Mouse (Mus musculus): Measurements from ENCODE around the gene Pfkfb3.

Gene Pfkfb3

DNA sequence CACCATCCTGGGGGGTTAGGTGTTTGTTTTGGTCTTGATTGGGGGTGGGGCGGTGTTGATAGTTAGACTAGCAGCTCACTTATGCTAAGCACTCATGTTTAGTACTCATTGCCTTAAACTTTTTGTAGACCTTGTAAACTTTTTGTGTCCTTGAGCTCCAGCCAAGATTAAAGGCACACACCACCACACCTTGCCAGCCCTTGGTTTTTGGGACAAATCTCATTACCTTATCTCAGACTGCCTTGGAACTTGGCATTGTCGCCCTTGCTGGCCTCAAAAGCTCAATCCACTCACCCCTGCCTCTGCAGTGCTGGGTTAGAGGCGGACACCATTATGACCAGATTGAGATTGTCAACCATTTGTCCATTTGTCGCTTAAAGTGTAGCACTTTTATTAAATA is 125.3 kb downstream of the Pfkfb3 start:
- DNase-seq (ENCODE audit: low read depth, low spot score): no peak

DNA sequence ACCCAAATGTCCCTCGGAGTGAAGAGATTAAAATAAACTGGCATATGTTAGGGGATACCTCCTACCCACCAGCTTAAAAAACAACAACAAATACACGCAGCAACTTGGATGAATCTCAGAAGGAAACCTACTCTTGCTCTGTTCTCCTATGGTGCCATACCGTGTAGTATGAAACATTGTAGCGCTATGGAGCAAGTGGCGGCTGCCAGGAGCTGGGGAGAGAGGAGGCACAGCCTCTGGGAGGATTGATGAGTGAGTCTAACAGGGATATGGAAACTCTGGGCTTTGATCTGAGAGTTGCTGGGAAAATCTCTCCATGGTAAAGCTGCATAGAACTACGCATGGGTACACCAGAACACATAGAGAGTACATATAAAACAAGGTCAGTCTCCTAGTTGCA is 126.3 kb downstream of the Pfkfb3 start:
- DNase-seq (ENCODE audit: low read depth, low spot score): no peak

DNA sequence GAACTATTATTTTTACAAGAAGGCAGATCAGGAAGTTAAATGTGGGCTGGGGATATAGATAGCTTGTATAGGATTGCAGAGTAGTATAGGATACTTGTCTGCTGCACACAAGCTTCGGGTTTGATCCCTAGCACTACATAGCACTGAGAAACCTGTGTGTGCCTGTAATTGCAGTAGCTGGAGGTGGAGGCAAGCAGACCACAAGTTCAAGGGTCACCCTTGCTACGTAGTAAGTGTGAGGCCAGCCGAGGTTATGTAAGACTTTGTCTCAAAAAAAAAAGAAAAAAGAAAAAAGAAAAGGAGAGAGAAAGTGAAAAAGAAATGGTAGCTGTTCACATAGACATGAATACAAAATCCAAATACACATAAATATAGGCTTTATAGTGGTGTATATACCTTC is 127.5 kb downstream of the Pfkfb3 start:
- no peak for DNase-seq (ENCODE audit: low read depth, low spot score)

DNA sequence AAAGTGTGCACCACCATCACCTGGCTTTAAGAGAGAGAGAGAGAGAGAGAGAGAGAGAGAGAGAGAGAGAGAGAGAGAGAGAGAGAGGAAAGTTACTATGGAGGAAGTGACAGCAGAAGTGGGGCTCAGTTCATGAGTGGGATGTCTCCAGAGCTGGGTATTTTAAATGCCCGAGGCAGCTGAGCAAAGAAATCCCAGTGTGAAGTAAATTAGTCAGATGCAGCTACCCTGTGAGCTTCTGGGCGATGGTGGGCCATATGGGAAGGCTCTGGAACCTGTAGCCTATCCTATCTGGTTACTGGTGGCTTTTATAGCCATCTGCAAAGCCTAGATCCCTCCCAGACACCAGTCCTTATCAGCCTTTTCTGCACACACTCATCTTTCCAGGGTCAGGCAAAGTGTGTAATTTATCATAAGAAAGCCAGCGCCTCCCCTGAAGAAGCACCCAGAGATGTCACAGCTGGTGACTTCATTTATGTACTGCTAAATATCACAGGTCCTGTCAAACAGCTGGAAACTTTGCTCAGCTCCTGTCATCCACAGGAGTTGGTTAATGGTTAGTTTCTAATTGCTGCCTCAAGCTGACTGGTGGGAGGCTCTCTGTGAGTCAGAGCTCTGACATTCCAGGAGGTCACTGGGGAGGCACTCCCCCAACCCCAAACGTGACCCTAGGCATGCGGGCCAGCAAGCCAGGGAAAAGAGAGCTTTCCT is 128.3 kb downstream of the Pfkfb3 start:
- DNase-seq (ENCODE audit: low read depth, low spot score): peak; percentile 24

DNA sequence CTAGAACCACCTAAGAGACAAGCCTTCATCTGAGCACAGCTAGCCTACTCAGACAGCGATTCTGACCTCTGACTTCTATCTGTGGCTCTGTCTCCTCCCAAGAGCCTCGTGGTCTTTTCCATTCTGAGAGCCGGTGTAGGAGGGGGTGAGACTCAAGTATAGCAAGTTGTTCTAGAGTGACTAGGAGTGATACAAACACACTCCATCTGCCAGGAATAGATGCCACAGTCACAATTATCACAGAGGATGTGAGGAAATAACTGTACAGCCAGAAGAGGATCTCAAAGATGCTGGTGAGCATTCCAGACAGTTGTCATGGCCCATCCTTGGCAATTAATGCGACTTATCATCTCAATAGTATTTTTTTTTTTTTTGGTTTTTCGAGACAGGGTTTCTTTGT is 129.6 kb downstream of the Pfkfb3 start:
- DNase-seq (ENCODE audit: low read depth, low spot score): no peak

DNA sequence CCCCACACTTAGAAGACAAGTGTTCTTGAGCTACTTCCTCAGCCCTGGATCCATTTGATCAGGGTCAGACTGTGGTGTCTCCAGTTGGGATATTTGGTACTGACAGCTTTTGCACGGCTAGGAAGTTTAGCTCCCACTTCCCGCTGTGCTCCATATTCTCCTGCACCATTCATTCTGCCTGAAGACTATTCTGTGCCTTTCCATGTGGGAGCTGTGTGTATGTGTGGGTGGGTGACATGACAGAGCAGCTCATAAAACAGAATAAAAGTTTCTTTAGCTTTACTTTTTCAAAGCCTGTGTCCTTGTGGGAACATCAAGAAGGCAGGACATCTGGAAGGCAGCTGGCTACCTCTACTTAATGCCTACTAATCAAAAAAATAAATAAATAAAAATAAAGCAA is 130.5 kb downstream of the Pfkfb3 start:
- DNase-seq (ENCODE audit: low read depth, low spot score): no peak

DNA sequence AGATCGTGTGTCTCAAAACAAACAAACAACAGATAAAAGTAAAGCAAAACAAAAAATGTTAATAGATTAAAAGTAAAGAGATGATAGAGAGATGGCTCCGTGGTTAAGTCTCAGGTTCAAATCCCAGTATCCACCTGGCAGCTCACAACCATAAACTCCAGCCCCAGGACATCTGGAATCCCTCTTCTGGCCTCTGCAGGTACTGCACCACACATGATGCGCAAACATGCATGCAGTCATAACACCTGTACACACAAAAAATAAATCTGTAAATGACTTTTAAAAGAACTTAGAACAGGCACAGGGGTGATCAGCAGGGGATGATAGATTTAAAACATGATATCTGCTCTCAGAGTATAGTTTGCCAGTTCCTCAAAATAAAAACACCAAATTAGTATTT is 131.5 kb downstream of the Pfkfb3 start:
- DNase-seq (ENCODE audit: low read depth, low spot score): no peak

Measured in embryo, embryonic 11.5 days (tissue).